Mouse (Mus musculus) brain, embryonic 14.5 days (tissue): Measurements from ENCODE around the gene Lman2.

ENCODE experiments used
- CTCF ChIP-seq: fragments of 200-500 bp; IDR thresholded peaks from 2 replicates; pipeline ENCODE4 v1.5.1; 2012; ENCODE audit warnings: inconsistent platforms, mild to moderate bottlenecking, moderate library complexity, borderline replicate concordance; ENCODE audit not compliant: insufficient read depth, insufficient read length; ENCODE audit errors: extremely low read depth
- POLR2A ChIP-seq: fragments of 200-500 bp; IDR thresholded peaks from 2 replicates; pipeline ENCODE4 v1.6.1; 2012; ENCODE audit warnings: mild to moderate bottlenecking, inconsistent platforms, borderline replicate concordance; ENCODE audit not compliant: poor library complexity, insufficient read depth, insufficient read length, severe bottlenecking; ENCODE audit errors: extremely low read depth

GRCm38 (mm10) chr13:55330567-55331400, 31.8 kb downstream of the Lman2 start:
- peak; percentile 40; the same call in 1 of the 2 replicates for TF ChIP-seq CTCF
- no peak for TF ChIP-seq POLR2A
